Mouse (Mus musculus): Measurements from ENCODE around the gene Usp54.

Gene Usp54

GRCm38 (mm10) chr14:20499982-20500381 is 140.9 kb downstream of the Usp54 start:
- DNase-seq (ENCODE audit: low spot score in 2 of 2), result no peak
